Mouse (Mus musculus) small intestine, adult 2 months (tissue): ENCODE measurements around the gene Hspb7.

Experiments
- CTCF ChIP-seq: fragments of 200-500 bp; IDR thresholded peaks from 2 replicates; pipeline ENCODE4 v1.5.1; 2012; ENCODE audit warnings: low read depth, mild to moderate bottlenecking, control low read depth, inconsistent platforms, low read length, moderate library complexity, mixed read lengths; ENCODE audit not compliant: insufficient replicate concordance, insufficient read length; ENCODE audit errors: extremely low read depth
- POLR2A ChIP-seq: fragments of 200-500 bp; IDR thresholded peaks from 2 replicates; pipeline ENCODE4 v1.6.1; 2012; ENCODE audit warnings: low read depth, mild to moderate bottlenecking, control low read depth, inconsistent platforms, low read length, moderate library complexity

DNA sequence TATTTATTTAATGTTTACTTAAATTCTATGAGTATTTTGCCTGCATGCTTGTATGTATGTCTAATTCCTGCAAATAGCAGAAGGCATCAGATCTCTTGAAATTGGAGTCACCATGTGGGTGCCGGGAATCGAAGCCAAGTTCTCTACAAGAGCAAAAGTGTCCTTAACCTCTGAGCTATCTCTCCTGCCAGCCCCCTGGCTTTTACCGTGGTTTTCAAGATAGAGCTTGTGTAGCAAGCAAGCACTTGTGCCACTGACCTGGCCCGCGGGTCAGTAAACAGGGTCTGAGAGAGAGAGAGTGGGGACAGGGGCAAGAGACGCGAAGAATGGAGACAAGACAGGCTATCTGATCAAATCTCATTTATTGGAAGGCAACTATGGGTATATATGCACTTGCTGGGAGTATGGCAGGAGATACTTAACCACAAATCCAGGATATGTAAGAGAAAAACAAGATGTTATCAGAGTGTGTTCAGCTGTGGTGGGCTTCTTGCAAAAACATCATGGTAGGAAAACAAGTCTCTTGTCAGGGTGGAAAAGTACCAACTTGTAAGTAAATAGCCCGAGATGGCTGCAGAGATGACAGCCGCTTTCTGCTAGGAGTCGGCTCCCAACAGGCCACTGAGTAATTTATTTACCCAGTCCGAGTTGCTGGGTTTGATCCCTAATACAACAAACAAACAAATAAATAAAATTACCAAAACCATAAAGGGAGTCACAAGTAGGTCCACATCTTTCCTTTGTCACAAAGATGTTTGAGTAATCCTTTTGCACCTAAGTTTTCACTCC is 23.3 kb downstream of the Hspb7 start:
- TF ChIP-seq CTCF (no peak), POLR2A (no peak)
